Mouse (Mus musculus): ENCODE measurements at regions not wholly inside any gene's neighbourhood (a gene's known extent, or its start where the extent isn't known, plus 50 kb on each side); places are given as distances from the start of the nearest gene placed in this dataset.
A peak's percentile ranks its signal among the peaks of the same experiment; 100 is the strongest.

GRCm38 (mm10) chr15:51696344-51697016 lies 2188.2 kb upstream of the Gm7489 start:
- no peak for TF ChIP-seq POLR2A (IDR thresholded peaks at IDR 0.05; ENCODE audit: borderline replicate concordance, extremely low read depth, low read depth, low read length)
- peak; percentile 62 for TF ChIP-seq CTCF (IDR thresholded peaks at IDR 0.05; ENCODE audit: insufficient read depth, low read length)
- Histone ChIP-seq H3K4me3 (replicated peaks; ENCODE audit: extremely low read depth, low read depth, low read length) (no peak overlapping the region), H3K4me1 (ENCODE audit: control insufficient read depth, insufficient read depth, low read length) (no peaks in the 10 kb centered on the region)
- 36% methylated on average over 11 of the region's 11 CpGs for WGBS
- DNase-seq = peak; percentile 52

- no peak overlapping the region for H3K4me3 ChIP-seq (replicated peaks; ENCODE audit: extremely low read depth, low read depth, low read length)
- DNase-seq = no peak
- 90% methylated on average over 1 of the region's 1 CpGs for WGBS
- H3K4me1 ChIP-seq (ENCODE audit: control insufficient read depth, insufficient read depth, low read length) = no peaks in the 10 kb centered on the region
- TF ChIP-seq CTCF (IDR thresholded peaks at IDR 0.05; ENCODE audit: insufficient read depth, low read length) = no peak
- TF ChIP-seq POLR2A (IDR thresholded peaks at IDR 0.05; ENCODE audit: borderline replicate concordance, extremely low read depth, low read depth, low read length) = no peak
Observed at GRCm38 (mm10) chr15:51704198-51704597, 2180.5 kb upstream of the Gm7489 start.

- WGBS = 27% methylated on average over 13 of the region's 13 CpGs
- no peak for DNase-seq
Observed at GRCm38 (mm10) chr15:51709871-51710655, 2174.6 kb upstream of the Gm7489 start.

GRCm38 (mm10) chr15:51720873-51721308 lies 2163.8 kb upstream of the Gm7489 start:
- Histone ChIP-seq H3K4me1 (ENCODE audit: control insufficient read depth, insufficient read depth, low read length) (no peaks in the 10 kb centered on the region), H3K4me3 (replicated peaks; ENCODE audit: extremely low read depth, low read depth, low read length) (no peak overlapping the region)
- DNase-seq = no peak
- WGBS = 57% methylated on average over 9 of the region's 9 CpGs
- TF ChIP-seq CTCF (IDR thresholded peaks at IDR 0.05; ENCODE audit: insufficient read depth, low read length) = no peak
- TF ChIP-seq POLR2A (IDR thresholded peaks at IDR 0.05; ENCODE audit: borderline replicate concordance, extremely low read depth, low read depth, low read length) = no peak

More at GRCm38 (mm10) chr15:51709871-51710655, 2174.6 kb upstream of the Gm7489 start:
- Histone ChIP-seq H3K4me1 (ENCODE audit: control insufficient read depth, insufficient read depth, low read length) (no peaks in the 10 kb centered on the region), H3K4me3 (replicated peaks; ENCODE audit: extremely low read depth, low read depth, low read length) (no peak overlapping the region)
- TF ChIP-seq CTCF (IDR thresholded peaks at IDR 0.05; ENCODE audit: insufficient read depth, low read length) (no peak), POLR2A (IDR thresholded peaks at IDR 0.05; ENCODE audit: borderline replicate concordance, extremely low read depth, low read depth, low read length) (no peak)

- 75% methylated on average over 5 of the region's 5 CpGs for WGBS
- TF ChIP-seq CTCF (IDR thresholded peaks at IDR 0.05; ENCODE audit: insufficient read depth, low read length) = no peak
- no peak for TF ChIP-seq POLR2A (IDR thresholded peaks at IDR 0.05; ENCODE audit: borderline replicate concordance, extremely low read depth, low read depth, low read length)
- no peak for DNase-seq
- H3K4me1 ChIP-seq (ENCODE audit: control insufficient read depth, insufficient read depth, low read length) = no peaks in the 10 kb centered on the region
- no peak overlapping the region for H3K4me3 ChIP-seq (replicated peaks; ENCODE audit: extremely low read depth, low read depth, low read length)
Observed at GRCm38 (mm10) chr15:51721363-51721762, 2163.3 kb upstream of the Gm7489 start.

GRCm38 (mm10) chr15:51724127-51724526 lies 2160.6 kb upstream of the Gm7489 start:
- no peak overlapping the region for H3K4me3 ChIP-seq (replicated peaks; ENCODE audit: extremely low read depth, low read depth, low read length)
- no peak for DNase-seq
- TF ChIP-seq CTCF (IDR thresholded peaks at IDR 0.05; ENCODE audit: insufficient read depth, low read length) (peak; percentile 24; the same call in 1 of the 2 replicates), POLR2A (IDR thresholded peaks at IDR 0.05; ENCODE audit: borderline replicate concordance, extremely low read depth, low read depth, low read length) (no peak)
- WGBS = 73% methylated on average over 7 of the region's 7 CpGs
- no peaks in the 10 kb centered on the region for H3K4me1 ChIP-seq (ENCODE audit: control insufficient read depth, insufficient read depth, low read length)

- no peaks in the 10 kb centered on the region for H3K4me1 ChIP-seq (ENCODE audit: control insufficient read depth, insufficient read depth, low read length)
- DNase-seq = no peak
- H3K4me3 ChIP-seq (replicated peaks; ENCODE audit: extremely low read depth, low read depth, low read length) = no peak overlapping the region
- TF ChIP-seq POLR2A (IDR thresholded peaks at IDR 0.05; ENCODE audit: borderline replicate concordance, extremely low read depth, low read depth, low read length) (no peak), CTCF (IDR thresholded peaks at IDR 0.05; ENCODE audit: insufficient read depth, low read length) (no peak)
- 77% methylated on average over 3 of the region's 3 CpGs for WGBS
Observed at GRCm38 (mm10) chr15:51725457-51725856, 2159.2 kb upstream of the Gm7489 start.

- Histone ChIP-seq H3K4me1 (ENCODE audit: control insufficient read depth, insufficient read depth, low read length) (0 out of 2 replicates have a peak, but pooled peaks cover 3% of the 10 kb centered on the region), H3K4me3 (replicated peaks; ENCODE audit: extremely low read depth, low read depth, low read length) (no peak overlapping the region)
- DNase-seq = no peak
- 83% methylated on average over 10 of the region's 10 CpGs for WGBS
- TF ChIP-seq POLR2A (IDR thresholded peaks at IDR 0.05; ENCODE audit: borderline replicate concordance, extremely low read depth, low read depth, low read length) (no peak), CTCF (IDR thresholded peaks at IDR 0.05; ENCODE audit: insufficient read depth, low read length) (no peak)
Observed at GRCm38 (mm10) chr15:51730106-51730505, 2154.6 kb upstream of the Gm7489 start.

GRCm38 (mm10) chr15:51730805-51731412 lies 2153.8 kb upstream of the Gm7489 start:
- TF ChIP-seq POLR2A (IDR thresholded peaks at IDR 0.05; ENCODE audit: borderline replicate concordance, extremely low read depth, low read depth, low read length) (no peak), CTCF (IDR thresholded peaks at IDR 0.05; ENCODE audit: insufficient read depth, low read length) (no peak)
- 38% methylated on average over 12 of the region's 12 CpGs for WGBS
- 0 out of 2 replicates have a peak, but pooled peaks cover 3% of the 10 kb centered on the region for H3K4me1 ChIP-seq (ENCODE audit: control insufficient read depth, insufficient read depth, low read length)
- no peak overlapping the region for H3K4me3 ChIP-seq (replicated peaks; ENCODE audit: extremely low read depth, low read depth, low read length)
- peak; percentile 7 for DNase-seq

All from lung, adult 2 months (tissue).